Mouse (Mus musculus): ENCODE measurements at regions not wholly inside any gene's neighbourhood (a gene's known extent, or its start where the extent isn't known, plus 50 kb on each side); places are given as distances from the start of the nearest gene placed in this dataset.

DNA sequence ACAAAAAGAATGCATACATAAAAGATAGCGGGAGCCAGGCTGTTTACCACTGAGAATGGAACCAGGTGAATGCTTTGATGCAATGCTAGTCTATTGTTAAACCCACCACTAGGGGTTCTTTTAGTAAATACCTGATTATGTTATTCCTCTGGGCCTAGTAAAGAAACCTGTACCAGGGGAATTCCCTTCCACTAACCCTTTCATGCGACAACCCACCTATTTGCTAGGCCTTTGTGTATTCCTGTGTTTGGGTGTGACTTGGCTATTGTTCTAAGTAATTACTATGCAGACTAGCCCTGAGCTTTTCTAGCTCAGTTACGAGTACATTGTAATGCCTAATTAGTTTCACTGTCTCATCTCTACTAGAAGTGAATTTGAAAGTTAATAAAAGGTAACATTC, 95.9 kb upstream of the 1700066M21Rik start:
- TF ChIP-seq POLR2A (IDR thresholded peaks at IDR 0.05; ENCODE audit: control insufficient read depth, extremely low read depth, insufficient read depth, low read length, poor library complexity) (no peak), CTCF (IDR thresholded peaks at IDR 0.05; ENCODE audit: borderline replicate concordance, control insufficient read depth, extremely low read depth, insufficient read depth, low read length, poor library complexity) (no peak)

Data from thymus, adult 2 months (tissue).